Mouse (Mus musculus) kidney, postnatal 10 days (tissue): ENCODE measurements at regions not wholly inside any gene's neighbourhood (a gene's known extent, or its start where the extent isn't known, plus 50 kb on each side); places are given as distances from the start of the nearest gene placed in this dataset.

Experiments
- DNase-seq: peaks from one replicate; pipeline ENCODE4 v3.0.0; 2021; ENCODE audit warnings: mixed read lengths

GRCm38 (mm10) chr12:7192591-7192990 lies 784.9 kb upstream of the Apob start:
- no peak for DNase-seq

GRCm38 (mm10) chr12:7198098-7198497 lies 779.4 kb upstream of the Apob start:
- DNase-seq: no peak

GRCm38 (mm10) chr12:7200879-7201278 lies 776.6 kb upstream of the Apob start:
- DNase-seq: no peak

GRCm38 (mm10) chr12:7215686-7216085 lies 761.8 kb upstream of the Apob start:
- no peak for DNase-seq

GRCm38 (mm10) chr12:7217499-7217898 lies 759.9 kb upstream of the Apob start:
- DNase-seq: no peak

GRCm38 (mm10) chr12:7228124-7228523 lies 749.3 kb upstream of the Apob start:
- no peak for DNase-seq

- no peak for DNase-seq
These were observed 748.8 kb upstream of the Apob start for GRCm38 (mm10) chr12:7228541-7229225.

GRCm38 (mm10) chr12:7250324-7250723 lies 727.1 kb upstream of the Apob start:
- no peak for DNase-seq

- peak; percentile 11 for DNase-seq
These were observed 706.9 kb upstream of the Apob start for GRCm38 (mm10) chr12:7270587-7270986.

GRCm38 (mm10) chr12:7284354-7285036 lies 693.0 kb upstream of the Apob start:
- DNase-seq: no peak

GRCm38 (mm10) chr12:7291557-7291956 lies 685.9 kb upstream of the Apob start:
- DNase-seq: no peak

- no peak for DNase-seq
These were observed 680.4 kb upstream of the Apob start for GRCm38 (mm10) chr12:7297026-7297425.

GRCm38 (mm10) chr12:7321453-7321852 lies 656.0 kb upstream of the Apob start:
- DNase-seq: no peak

- peak; percentile 15 for DNase-seq
These were observed 648.8 kb upstream of the Apob start for GRCm38 (mm10) chr12:7328620-7329019.
